Mouse (Mus musculus) layer of hippocampus, postnatal 36 days (tissue): ENCODE results near the gene Slco1b2. TPM values are rescaled to one million over a fixed set of nuclear protein-coding genes. Genes with fewer than 3 reads are reported as not detected.
"Not testable (repeated sequence)": the region's sequence is repeated elsewhere in the genome, so short reads cannot be mapped to it uniquely, and the experiment has no call there.

ENCODE experiments used
- DNase-seq, 2 experiments: peaks; one replicate each; pipeline ENCODE4 v3.0.0; 2022
- total RNA-seq, 2 experiments: library from RNA; stranded (reverse); gene quantifications; 2 replicates each; pipeline ENCODE4 v1.2.3; 2021

Gene Slco1b2
- under 1 TPM; 0.30 TPM for total RNA-seq

GRCm38 (mm10) chr6:141629291-141629690 is at the start of gene Slco1b2:
Slco1b2 (plus strand) TSS chr6:141629518.
- DNase-seq: no peak

- no peak for DNase-seq
These were observed 44.4 kb upstream of the Slco1b2 start for GRCm38 (mm10) chr6:141584791-141585403.

- DNase-seq: no peak
These were observed 39.3 kb upstream of the Slco1b2 start for GRCm38 (mm10) chr6:141590002-141590401.

GRCm38 (mm10) chr6:141590598-141591200 is 38.6 kb upstream of the Slco1b2 start:
- not testable (repeated sequence) for DNase-seq

GRCm38 (mm10) chr6:141596081-141596480 is 33.2 kb upstream of the Slco1b2 start:
- DNase-seq: no peak

- DNase-seq: no peak
These were observed 32.3 kb upstream of the Slco1b2 start for GRCm38 (mm10) chr6:141597037-141597436.

GRCm38 (mm10) chr6:141600940-141601339 is 28.4 kb upstream of the Slco1b2 start:
- no peak for DNase-seq

GRCm38 (mm10) chr6:141610702-141611260 is 18.5 kb upstream of the Slco1b2 start:
- DNase-seq: no peak

- no peak for DNase-seq
These were observed 15.3 kb upstream of the Slco1b2 start for GRCm38 (mm10) chr6:141614017-141614416.

GRCm38 (mm10) chr6:141615348-141615747 is 14.0 kb upstream of the Slco1b2 start:
- no peak for DNase-seq

GRCm38 (mm10) chr6:141632935-141633334 is 3.6 kb downstream of the Slco1b2 start:
- no peak for DNase-seq

GRCm38 (mm10) chr6:141635250-141635649 is 5.9 kb downstream of the Slco1b2 start:
- DNase-seq: no peak

GRCm38 (mm10) chr6:141640639-141641038 is 11.3 kb downstream of the Slco1b2 start:
- DNase-seq: no peak

GRCm38 (mm10) chr6:141687008-141687407 is 57.7 kb downstream of the Slco1b2 start:
- peak; percentile 2 to 6 for DNase-seq

GRCm38 (mm10) chr6:141691246-141691645 is 61.9 kb downstream of the Slco1b2 start:
- DNase-seq: no peak

Other genes starting within 250 kb of the Slco1b2 start
- gene Slco1c1, start 105.2 kb upstream of the Slco1b2 start, total RNA-seq: 10 to 100 TPM; 55.1 to 57.4 TPM
- gene Gm5724, start 144.3 kb downstream of the Slco1b2 start, total RNA-seq: not detected
- 10 to 100 TPM; 34.4 to 36.4 TPM for gene Slco1a4, start 226.7 kb downstream of the Slco1b2 start, total RNA-seq